Mouse (Mus musculus) intestine, embryonic 15.5 days (tissue): Measurements from ENCODE around the gene Gcsam. TPM values are rescaled to one million over a fixed set of nuclear protein-coding genes. Genes with fewer than 3 reads are reported as not detected.

Experiments
- ATAC-seq: fragments of 200-750 bp; cut with Nextera tagmentation; 2 replicates; pipeline ENCODE4 v1.8.0; 2017; ENCODE audit warnings: moderate TSS enrichment, moderate library complexity
- H3K27ac ChIP-seq: fragments of 300-500 bp; sonication (generic); 2 replicates; pipeline ENCODE4 v1.5.1; 2015; ENCODE audit warnings: mild to moderate bottlenecking, inconsistent platforms
- H3K27me3 ChIP-seq: fragments of 300-500 bp; sonication (generic); replicated peaks from 2 replicates; pipeline ENCODE4 v1.6.1; 2015; ENCODE audit warnings: inconsistent platforms
- H3K36me3 ChIP-seq: fragments of 300-500 bp; sonication (generic); 2 replicates; pipeline ENCODE4 v1.6.1; 2015; ENCODE audit warnings: inconsistent platforms
- H3K4me1 ChIP-seq: fragments of 300-500 bp; sonication (generic); replicated peaks from 2 replicates; pipeline ENCODE4 v1.6.1; 2015; ENCODE audit warnings: inconsistent platforms
- H3K4me2 ChIP-seq: fragments of 300-500 bp; sonication (generic); replicated peaks from 2 replicates; pipeline ENCODE4 v1.6.1; 2015; ENCODE audit warnings: mild to moderate bottlenecking, inconsistent platforms
- H3K4me3 ChIP-seq: fragments of 300-500 bp; sonication (generic); replicated peaks from 2 replicates; pipeline ENCODE4 v1.5.1; 2015; ENCODE audit warnings: inconsistent platforms
- H3K9ac ChIP-seq: fragments of 300-500 bp; sonication (generic); 2 replicates; pipeline ENCODE4 v1.6.1; 2015; ENCODE audit warnings: inconsistent platforms
- H3K9me3 ChIP-seq: fragments of 300-500 bp; sonication (generic); 2 replicates; pipeline ENCODE4 v1.6.1; 2016; ENCODE audit warnings: inconsistent platforms
- WGBS: fragments of 180-500 bp; shearing (Covaris S2); methylation state at CpG from one replicate; pipeline ENCODE4 v1.1.7; 2015; 5-methylcytosine and 5-hydroxymethylcytosine counted together
- polyA plus RNA-seq: library from polyadenylated mRNA; unstranded; fragments of >200 nt; fragmentation: Nextera tagmentation; extraction: Ambion mirVana; gene quantifications from 2 replicates; pipeline ENCODE4 v1.2.1, GENCODE M21; 2015

Gcsam gene
- 0.10 and 0.14 TPM in 2 replicates for polyA plus RNA-seq

DNA sequence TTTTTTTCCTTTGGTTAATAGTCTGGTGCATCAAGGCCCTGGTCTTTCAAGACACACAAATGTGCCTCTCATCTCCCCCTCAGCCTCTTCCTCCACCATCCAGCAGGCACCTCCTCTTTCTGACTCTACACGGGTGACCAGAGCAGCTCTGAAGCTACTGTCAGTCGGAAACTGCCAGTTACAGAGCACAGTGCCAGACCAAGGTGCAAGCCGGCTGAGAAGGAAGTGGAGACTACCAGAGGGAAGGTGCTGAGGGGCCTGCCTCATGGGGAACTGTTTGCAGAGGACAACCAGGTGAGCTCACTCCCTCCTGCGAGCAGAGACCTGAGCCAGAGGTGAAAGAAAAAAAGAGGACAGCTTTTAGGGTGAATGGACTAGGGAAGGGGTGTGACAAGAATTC lies at the start of gene Gcsam:
Gene Gcsam, plus strand, starts transcription at position 114 of the 400 bp plus-strand sequence.
- H3K27me3 ChIP-seq, result no peaks in the 10 kb centered on the region
- no peak within 1 kb of the TSS for H3K9ac ChIP-seq
- no peak within 1 kb of the TSS for H3K4me2 ChIP-seq
- H3K36me3 ChIP-seq, result no peaks in the 10 kb centered on the region
- H3K4me1 ChIP-seq, result peaks cover 5% of the 10 kb centered on the region; the same call in 1 of the 2 replicates
- no peaks in the 10 kb centered on the region for H3K9me3 ChIP-seq
- H3K27ac ChIP-seq, result no peak within 1 kb of the TSS
- no peak within 1 kb of the TSS for H3K4me3 ChIP-seq
- ATAC-seq, result peak; percentile 71
- WGBS, result 49% methylated on average over 4 of the region's 4 CpGs

DNA sequence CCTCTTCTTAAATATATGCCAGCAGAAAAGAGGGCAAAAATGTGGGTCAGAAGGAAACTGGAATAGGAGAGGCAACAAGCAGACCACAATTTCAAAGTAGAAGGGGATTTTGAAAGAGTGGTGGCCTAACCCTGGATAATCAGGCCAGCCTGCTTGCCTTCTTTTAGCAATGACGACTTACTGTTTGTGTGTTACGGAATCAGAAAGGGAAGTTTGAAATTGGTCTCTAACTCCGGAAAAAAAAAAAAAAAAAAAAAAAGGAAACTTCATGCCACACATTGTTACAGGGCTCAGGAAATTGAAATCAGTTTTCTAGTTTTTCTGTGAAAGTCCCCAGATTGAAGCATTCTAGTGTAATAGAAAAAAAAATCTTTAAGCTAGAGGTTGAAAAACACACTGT lies 48.4 kb upstream of the Gcsam start:
- Histone ChIP-seq H3K9me3 (no peaks in the 10 kb centered on the region), H3K36me3 (no peaks in the 10 kb centered on the region), H3K27me3 (no peaks in the 10 kb centered on the region), H3K4me2 (no peak overlapping the region), H3K4me3 (no peak overlapping the region), H3K27ac (no peak overlapping the region), H3K4me1 (no peaks in the 10 kb centered on the region), H3K9ac (no peak overlapping the region)
- WGBS, result 54% methylated on average over 3 of the region's 3 CpGs
- ATAC-seq, result no peak

DNA sequence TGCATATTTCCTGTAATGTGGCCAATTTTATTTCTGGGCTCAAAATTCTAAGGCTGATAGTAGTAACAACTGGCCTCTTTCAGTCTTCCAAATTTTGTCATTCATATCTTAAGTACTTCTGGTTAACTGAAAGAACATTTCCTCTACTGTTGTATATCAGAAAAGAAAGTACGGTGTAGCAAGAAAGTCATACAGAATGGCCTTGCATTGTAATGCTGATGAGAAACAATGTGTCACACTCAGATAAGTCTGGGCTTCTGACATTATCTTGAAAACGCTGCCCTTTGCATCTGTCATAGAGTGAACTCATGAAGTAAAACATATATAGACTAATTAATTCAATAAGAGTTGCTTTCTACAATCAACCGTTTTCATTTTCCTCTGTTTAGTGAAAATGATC lies 37.9 kb upstream of the Gcsam start:
- H3K36me3 ChIP-seq, result no peaks in the 10 kb centered on the region
- H3K4me3 ChIP-seq, result no peak overlapping the region
- H3K9ac ChIP-seq, result no peak overlapping the region
- H3K4me2 ChIP-seq, result no peak overlapping the region
- H3K9me3 ChIP-seq, result no peaks in the 10 kb centered on the region
- no peak for ATAC-seq
- no peaks in the 10 kb centered on the region for H3K4me1 ChIP-seq
- 82% methylated on average over 3 of the region's 3 CpGs for WGBS
- H3K27ac ChIP-seq, result no peak overlapping the region
- no peaks in the 10 kb centered on the region for H3K27me3 ChIP-seq

DNA sequence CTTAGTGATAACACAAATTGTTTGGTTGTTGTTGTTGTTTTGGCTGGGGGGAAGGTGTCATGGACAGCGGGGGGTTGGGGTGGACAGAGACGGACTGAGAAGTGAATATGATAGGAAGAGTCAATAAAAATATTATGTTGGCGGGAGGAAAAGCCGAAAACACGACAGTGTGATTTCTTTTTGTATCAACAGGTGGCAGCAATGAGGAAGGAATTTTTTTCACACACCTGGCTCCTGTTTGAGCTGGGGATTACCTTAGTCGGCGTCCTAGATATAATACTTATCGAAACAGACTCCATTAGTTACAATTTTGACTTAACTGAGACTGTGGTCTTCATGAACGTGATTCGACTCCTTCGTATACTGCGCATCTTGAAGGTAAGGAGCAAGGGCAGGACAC lies 30.3 kb upstream of the Gcsam start:
- H3K9me3 ChIP-seq, result no peaks in the 10 kb centered on the region
- no peaks in the 10 kb centered on the region for H3K27me3 ChIP-seq
- no peak overlapping the region for H3K27ac ChIP-seq
- no peaks in the 10 kb centered on the region for H3K4me1 ChIP-seq
- H3K4me2 ChIP-seq, result no peak overlapping the region
- no peak overlapping the region for H3K9ac ChIP-seq
- ATAC-seq, result no peak
- WGBS, result 59% methylated on average over 12 of the region's 12 CpGs
- H3K36me3 ChIP-seq, result no peaks in the 10 kb centered on the region
- no peak overlapping the region for H3K4me3 ChIP-seq

DNA sequence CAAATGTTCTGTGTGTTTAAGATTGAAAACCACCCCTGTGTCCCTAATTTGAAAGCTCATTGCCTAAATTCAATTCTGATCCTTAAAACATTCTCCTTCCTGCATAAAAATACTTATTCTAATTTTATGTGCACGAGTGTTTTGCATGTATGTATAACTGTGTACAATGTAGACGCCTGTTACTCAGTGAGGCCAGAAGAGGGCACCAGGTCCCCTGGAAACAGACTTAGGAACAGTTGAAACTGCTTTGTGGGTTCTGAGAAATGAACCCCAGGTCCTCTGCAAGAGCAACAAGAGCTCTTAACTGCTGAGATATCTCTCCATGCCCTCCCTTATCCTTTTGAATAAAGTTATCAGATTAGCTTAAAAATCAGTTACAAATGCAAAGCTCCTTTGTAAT lies 27.7 kb upstream of the Gcsam start:
- Histone ChIP-seq H3K4me1 (no peaks in the 10 kb centered on the region), H3K4me3 (no peak overlapping the region), H3K27me3 (no peaks in the 10 kb centered on the region), H3K9me3 (no peaks in the 10 kb centered on the region), H3K27ac (no peak overlapping the region), H3K9ac (no peak overlapping the region), H3K36me3 (no peaks in the 10 kb centered on the region), H3K4me2 (no peak overlapping the region)
- no peak for ATAC-seq
- WGBS, result 29% methylated on average over 2 of the region's 2 CpGs

DNA sequence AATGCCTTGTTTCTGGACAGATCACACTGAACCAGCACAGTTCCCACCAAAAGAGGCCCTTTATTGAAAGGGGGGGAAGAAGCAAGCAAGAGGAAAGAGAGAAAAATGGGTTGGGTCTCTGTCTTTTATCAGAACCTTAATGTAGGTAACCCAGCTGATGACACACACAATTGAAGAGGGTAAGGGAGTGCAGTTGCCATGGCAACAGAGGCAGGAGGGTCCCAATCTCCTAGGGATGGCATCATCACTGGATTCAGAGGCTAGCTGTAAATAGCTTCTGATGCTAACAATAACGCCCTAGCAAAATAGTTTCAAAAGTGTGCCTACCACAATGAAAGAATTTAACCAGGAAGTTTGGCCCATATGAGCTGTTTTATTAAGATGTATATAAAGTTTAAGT lies 16.5 kb upstream of the Gcsam start:
- no peak overlapping the region for H3K4me3 ChIP-seq
- no peaks in the 10 kb centered on the region for H3K27me3 ChIP-seq
- no peaks in the 10 kb centered on the region for H3K4me1 ChIP-seq
- ATAC-seq, result no peak
- WGBS, result 70% methylated on average over 1 of the region's 1 CpGs
- H3K27ac ChIP-seq, result no peak overlapping the region
- no peaks in the 10 kb centered on the region for H3K9me3 ChIP-seq
- no peak overlapping the region for H3K4me2 ChIP-seq
- H3K9ac ChIP-seq, result no peak overlapping the region
- H3K36me3 ChIP-seq, result no peaks in the 10 kb centered on the region

DNA sequence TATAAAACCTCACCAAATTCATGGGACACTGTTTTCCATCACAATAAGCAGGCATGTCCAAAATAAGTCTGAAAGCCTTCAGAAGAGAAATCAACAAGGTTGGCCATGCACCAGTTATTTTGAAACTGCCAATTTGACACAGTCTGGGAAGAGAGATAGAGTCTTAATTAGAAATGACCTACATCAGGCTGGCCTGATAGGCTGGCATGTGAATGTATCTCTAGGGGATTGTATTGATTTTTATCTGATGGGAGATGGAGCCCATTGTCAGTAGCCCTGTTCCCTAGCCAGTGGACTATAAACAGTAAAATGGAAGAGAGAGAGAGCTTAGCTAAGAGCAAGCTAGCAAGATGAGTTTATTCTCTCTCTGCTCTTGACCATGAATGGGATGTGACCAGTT lies 14.7 kb upstream of the Gcsam start:
- H3K4me3 ChIP-seq, result no peak overlapping the region
- no peaks in the 10 kb centered on the region for H3K4me1 ChIP-seq
- no peaks in the 10 kb centered on the region for H3K36me3 ChIP-seq
- no peak overlapping the region for H3K4me2 ChIP-seq
- no peaks in the 10 kb centered on the region for H3K27me3 ChIP-seq
- no peak overlapping the region for H3K9ac ChIP-seq
- no peak overlapping the region for H3K27ac ChIP-seq
- ATAC-seq, result no peak
- no peaks in the 10 kb centered on the region for H3K9me3 ChIP-seq

DNA sequence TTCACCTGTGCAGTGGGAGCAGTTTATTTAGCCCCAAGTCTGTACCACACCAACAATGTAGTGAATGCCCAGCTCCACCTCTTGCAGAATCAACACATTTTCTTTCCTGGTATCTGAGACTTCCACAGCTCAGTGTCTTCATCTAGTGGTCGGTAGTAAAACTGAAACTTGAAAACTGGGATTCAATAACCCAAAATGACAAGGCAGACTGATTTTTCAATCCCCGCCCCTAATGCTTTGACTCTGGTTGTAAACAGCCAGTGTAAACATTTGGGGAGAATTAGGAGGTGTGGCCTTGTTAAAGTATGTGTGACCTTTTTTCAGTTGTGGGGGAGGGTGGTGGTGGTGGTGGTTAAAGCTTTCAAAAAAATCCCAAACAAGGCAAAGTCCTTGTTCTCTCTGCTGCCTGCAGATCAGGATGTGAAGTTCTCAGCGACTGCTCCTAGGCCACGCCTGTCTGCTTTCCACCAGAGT lies 1.7 kb upstream of the Gcsam start:
- no peaks in the 10 kb centered on the region for H3K27me3 ChIP-seq
- H3K9me3 ChIP-seq, result no peaks in the 10 kb centered on the region
- H3K9ac ChIP-seq, result no peak overlapping the region
- no peak overlapping the region for H3K4me2 ChIP-seq
- 19% methylated on average over 4 of the region's 4 CpGs for WGBS
- H3K27ac ChIP-seq, result 0 out of 2 replicates have a peak overlapping the region, but pooled peaks have one; percentile 27
- peaks cover 5% of the 10 kb centered on the region; the same call in 1 of the 2 replicates for H3K4me1 ChIP-seq
- H3K36me3 ChIP-seq, result no peaks in the 10 kb centered on the region
- no peak overlapping the region for H3K4me3 ChIP-seq
- ATAC-seq, result peak; percentile 88

DNA sequence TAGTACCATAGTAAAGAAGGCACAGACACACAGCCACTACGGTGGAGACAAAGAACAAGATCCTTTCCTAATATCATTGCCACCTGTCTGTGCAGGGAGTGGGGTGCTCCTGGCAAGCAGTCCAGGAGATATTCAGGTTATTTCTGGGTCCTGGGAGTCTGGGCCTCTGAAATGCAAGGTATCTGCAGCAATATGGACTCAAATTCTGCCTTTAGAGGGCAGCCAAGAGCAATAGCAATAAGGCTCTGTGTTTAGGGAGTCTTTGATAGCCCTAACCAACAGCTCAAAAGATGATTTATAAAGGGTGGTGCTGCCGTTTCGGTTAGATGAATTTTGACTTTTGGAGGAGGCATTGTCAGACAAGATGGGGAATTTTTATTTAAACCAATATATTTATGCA lies 880 bp upstream of the Gcsam start:
- WGBS, result 65% methylated on average over 3 of the region's 3 CpGs
- H3K9me3 ChIP-seq, result no peaks in the 10 kb centered on the region
- no peak overlapping the region for H3K4me2 ChIP-seq
- H3K36me3 ChIP-seq, result no peaks in the 10 kb centered on the region
- H3K9ac ChIP-seq, result no peak overlapping the region
- no peak overlapping the region for H3K4me3 ChIP-seq
- no peaks in the 10 kb centered on the region for H3K27me3 ChIP-seq
- ATAC-seq, result peak; percentile 46
- H3K27ac ChIP-seq, result no peak overlapping the region
- peaks cover 5% of the 10 kb centered on the region; the same call in 1 of the 2 replicates for H3K4me1 ChIP-seq

DNA sequence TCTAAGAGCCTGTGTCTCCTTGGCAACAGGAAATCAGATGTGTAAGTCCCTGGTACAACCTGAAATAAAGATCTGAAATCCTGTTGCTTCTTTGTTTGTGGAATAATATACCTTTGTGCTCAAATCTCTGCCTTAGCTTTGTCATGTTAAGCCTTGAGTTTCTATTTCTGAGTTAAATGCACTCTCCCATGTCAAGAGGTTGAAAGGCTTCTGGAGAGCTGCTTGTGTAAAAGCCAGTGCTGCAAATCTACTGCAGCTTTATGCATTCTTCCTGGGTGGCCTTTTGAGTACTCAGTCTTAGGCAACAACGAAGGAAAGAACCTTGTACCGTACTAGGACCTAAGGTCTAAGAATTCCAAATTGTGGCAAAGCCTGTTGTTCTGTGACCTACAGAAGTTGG lies 3.1 kb downstream of the Gcsam start:
- no peaks in the 10 kb centered on the region for H3K36me3 ChIP-seq
- H3K4me3 ChIP-seq, result no peak overlapping the region
- WGBS, result 50% methylated on average over 2 of the region's 2 CpGs
- no peak for ATAC-seq
- 0 out of 2 replicates have a peak, but pooled peaks cover 5% of the 10 kb centered on the region for H3K4me1 ChIP-seq
- H3K4me2 ChIP-seq, result no peak overlapping the region
- H3K9ac ChIP-seq, result no peak overlapping the region
- no peaks in the 10 kb centered on the region for H3K9me3 ChIP-seq
- no peak overlapping the region for H3K27ac ChIP-seq
- no peaks in the 10 kb centered on the region for H3K27me3 ChIP-seq

DNA sequence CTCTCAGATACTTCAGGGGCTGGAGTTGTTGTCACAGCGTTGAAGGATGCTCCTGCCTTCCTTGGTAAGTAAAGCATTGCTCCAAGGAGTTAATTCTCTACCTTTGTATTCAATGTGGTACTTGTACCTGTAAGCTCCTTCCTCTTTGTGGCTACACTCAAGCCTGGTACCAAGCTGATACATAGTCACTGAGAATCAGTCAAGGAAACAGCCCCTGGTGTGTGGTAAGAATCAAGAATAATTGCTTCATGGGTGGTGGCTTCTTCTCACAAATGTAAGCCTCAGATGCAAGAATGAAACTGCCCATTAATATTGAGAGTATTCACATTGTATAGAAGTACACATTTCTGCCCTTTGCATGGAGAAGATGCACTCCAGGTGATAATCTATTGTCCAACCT lies 5.8 kb downstream of the Gcsam start:
- no peak overlapping the region for H3K4me2 ChIP-seq
- no peaks in the 10 kb centered on the region for H3K4me1 ChIP-seq
- WGBS, result 91% methylated on average over 1 of the region's 1 CpGs
- no peaks in the 10 kb centered on the region for H3K27me3 ChIP-seq
- H3K9me3 ChIP-seq, result no peaks in the 10 kb centered on the region
- no peaks in the 10 kb centered on the region for H3K36me3 ChIP-seq
- ATAC-seq, result no peak
- no peak overlapping the region for H3K4me3 ChIP-seq
- H3K27ac ChIP-seq, result no peak overlapping the region
- H3K9ac ChIP-seq, result no peak overlapping the region

DNA sequence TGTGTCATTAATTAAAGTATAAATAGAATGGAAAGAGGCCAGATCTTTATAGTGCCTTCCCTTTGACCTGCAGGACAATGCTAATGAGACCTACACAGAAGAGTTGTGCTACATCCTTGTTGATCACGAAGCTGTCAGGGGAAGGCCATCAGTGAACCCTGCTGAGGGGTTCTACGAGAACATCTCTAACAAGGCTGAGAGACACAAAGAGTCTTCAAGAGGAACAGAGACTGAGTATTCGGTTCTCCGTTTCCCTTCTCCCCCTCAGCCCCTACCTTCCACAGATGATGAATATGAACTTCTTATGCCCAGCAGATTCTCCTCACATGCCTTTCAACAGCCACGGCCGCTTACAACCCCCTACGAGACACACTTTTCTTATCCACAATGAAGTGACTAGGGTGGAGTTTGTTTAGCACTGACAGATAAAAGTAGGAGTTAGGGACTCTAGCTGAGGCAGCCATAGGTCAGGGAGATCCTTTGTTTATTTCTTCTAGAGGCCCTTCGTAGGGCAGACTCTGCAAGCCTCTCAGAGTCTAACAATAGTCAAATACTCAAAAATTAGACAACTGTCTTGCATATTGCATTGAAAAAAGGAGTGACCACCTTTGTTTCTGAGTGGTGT lies 9.7 kb downstream of the Gcsam start:
- Histone ChIP-seq H3K4me1 (no peaks in the 10 kb centered on the region; the same call in 1 of the 2 replicates), H3K27ac (no peak overlapping the region), H3K9ac (no peak overlapping the region), H3K4me2 (no peak overlapping the region), H3K27me3 (no peaks in the 10 kb centered on the region), H3K9me3 (no peaks in the 10 kb centered on the region), H3K36me3 (no peaks in the 10 kb centered on the region), H3K4me3 (no peak overlapping the region)
- WGBS, result 65% methylated on average over 8 of the region's 8 CpGs
- no peak for ATAC-seq

DNA sequence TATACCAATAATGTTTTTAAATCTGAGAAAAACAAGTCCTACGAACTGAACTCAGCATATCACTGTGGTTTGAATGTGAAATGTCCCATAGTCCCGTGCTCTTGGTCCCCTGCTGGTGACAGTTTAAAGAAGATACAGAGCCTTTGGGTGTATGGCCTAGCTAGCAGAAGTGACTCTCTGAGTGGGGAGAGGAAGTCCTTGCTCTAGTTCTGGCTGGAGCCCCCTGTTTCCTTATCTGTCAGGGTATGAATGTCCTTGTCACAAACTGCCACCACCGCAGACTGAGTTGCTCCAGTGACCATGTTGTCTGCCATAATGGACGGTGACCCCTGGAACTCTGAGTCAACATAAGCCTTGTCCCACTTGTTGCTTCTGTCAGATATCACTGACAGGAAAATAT lies 13.1 kb downstream of the Gcsam start:
- no peaks in the 10 kb centered on the region for H3K27me3 ChIP-seq
- WGBS, result 84% methylated on average over 4 of the region's 4 CpGs
- H3K27ac ChIP-seq, result no peak overlapping the region
- no peak overlapping the region for H3K4me3 ChIP-seq
- no peaks in the 10 kb centered on the region for H3K9me3 ChIP-seq
- no peak overlapping the region for H3K4me2 ChIP-seq
- no peak overlapping the region for H3K9ac ChIP-seq
- no peaks in the 10 kb centered on the region; the same call in 1 of the 2 replicates for H3K4me1 ChIP-seq
- ATAC-seq, result no peak
- no peaks in the 10 kb centered on the region for H3K36me3 ChIP-seq
